Mouse (Mus musculus) midbrain, embryonic 14.5 days (tissue): Measurements from ENCODE around the gene Zfp768. TPM values are rescaled to one million over a fixed set of nuclear protein-coding genes. Genes with fewer than 3 reads are reported as not detected.
"Not testable (repeated sequence)": the region's sequence is repeated elsewhere in the genome, so short reads cannot be mapped to it uniquely, and the experiment has no call there.

ENCODE experiments used
- ATAC-seq: fragments of 200-750 bp; cut with Nextera tagmentation; 2 replicates; pipeline ENCODE4 v1.8.0; 2017; ENCODE audit warnings: moderate number of reproducible peaks, moderate library complexity; ENCODE audit not compliant: low FRiP score, low TSS enrichment
- DNase-seq: peaks from one replicate; pipeline ENCODE4 v3.0.0-alpha.2; 2015
- H3K27ac ChIP-seq: fragments of 300-500 bp; sonication (generic); replicated peaks from 2 replicates; pipeline ENCODE4 v1.5.1; 2014; ENCODE audit warnings: mild to moderate bottlenecking, low read depth, low read length, moderate library complexity
- H3K27me3 ChIP-seq: fragments of 300-500 bp; sonication (generic); 2 replicates; pipeline ENCODE4 v1.6.1; 2014; ENCODE audit warnings: low read length, control low read depth, mixed read lengths; ENCODE audit not compliant: control insufficient read depth, insufficient read depth
- H3K36me3 ChIP-seq: fragments of 300-500 bp; sonication (generic); 2 replicates; pipeline ENCODE4 v1.6.1; 2014; ENCODE audit warnings: low read length, control low read depth; ENCODE audit not compliant: control insufficient read depth, insufficient read depth
- H3K4me1 ChIP-seq: fragments of 300-500 bp; sonication (generic); 2 replicates; pipeline ENCODE4 v1.6.1; 2014; ENCODE audit warnings: mild to moderate bottlenecking, antibody characterized with exemption, low read length, control low read depth; ENCODE audit not compliant: control insufficient read depth, insufficient read depth
- H3K4me2 ChIP-seq: fragments of 300-500 bp; sonication (generic); 2 replicates; pipeline ENCODE4 v1.6.1; 2014; ENCODE audit warnings: mild to moderate bottlenecking, low read length, moderate library complexity
- H3K4me3 ChIP-seq: fragments of 300-500 bp; sonication (generic); replicated peaks from 2 replicates; pipeline ENCODE4 v1.5.1; 2014; ENCODE audit warnings: low read depth, low read length
- H3K9ac ChIP-seq: fragments of 300-500 bp; sonication (generic); replicated peaks from 2 replicates; pipeline ENCODE4 v1.6.1; 2014; ENCODE audit warnings: mild to moderate bottlenecking, low read length, moderate library complexity
- H3K9me3 ChIP-seq: fragments of 300-500 bp; sonication (generic); 2 replicates; pipeline ENCODE4 v1.6.1; 2016; ENCODE audit warnings: low read length, control low read depth, mixed read lengths; ENCODE audit not compliant: control insufficient read depth
- WGBS: fragments of 180-500 bp; shearing (Covaris S2); extraction: QIAGEN DNeasy Blood & Tissue Kit; methylation state at CpG from one replicate; pipeline ENCODE4 v1.1.7; 2014; 5-methylcytosine and 5-hydroxymethylcytosine counted together
- polyA plus RNA-seq: library from polyadenylated mRNA; unstranded; fragments of >200 nt; fragmentation: Nextera tagmentation; extraction: Ambion mirVana; gene quantifications from 2 replicates; pipeline ENCODE4 v1.2.1, GENCODE M21; 2014

The Zfp768 gene
- polyA plus RNA-seq, result 5.1 and 12.9 TPM in 2 replicates

DNA sequence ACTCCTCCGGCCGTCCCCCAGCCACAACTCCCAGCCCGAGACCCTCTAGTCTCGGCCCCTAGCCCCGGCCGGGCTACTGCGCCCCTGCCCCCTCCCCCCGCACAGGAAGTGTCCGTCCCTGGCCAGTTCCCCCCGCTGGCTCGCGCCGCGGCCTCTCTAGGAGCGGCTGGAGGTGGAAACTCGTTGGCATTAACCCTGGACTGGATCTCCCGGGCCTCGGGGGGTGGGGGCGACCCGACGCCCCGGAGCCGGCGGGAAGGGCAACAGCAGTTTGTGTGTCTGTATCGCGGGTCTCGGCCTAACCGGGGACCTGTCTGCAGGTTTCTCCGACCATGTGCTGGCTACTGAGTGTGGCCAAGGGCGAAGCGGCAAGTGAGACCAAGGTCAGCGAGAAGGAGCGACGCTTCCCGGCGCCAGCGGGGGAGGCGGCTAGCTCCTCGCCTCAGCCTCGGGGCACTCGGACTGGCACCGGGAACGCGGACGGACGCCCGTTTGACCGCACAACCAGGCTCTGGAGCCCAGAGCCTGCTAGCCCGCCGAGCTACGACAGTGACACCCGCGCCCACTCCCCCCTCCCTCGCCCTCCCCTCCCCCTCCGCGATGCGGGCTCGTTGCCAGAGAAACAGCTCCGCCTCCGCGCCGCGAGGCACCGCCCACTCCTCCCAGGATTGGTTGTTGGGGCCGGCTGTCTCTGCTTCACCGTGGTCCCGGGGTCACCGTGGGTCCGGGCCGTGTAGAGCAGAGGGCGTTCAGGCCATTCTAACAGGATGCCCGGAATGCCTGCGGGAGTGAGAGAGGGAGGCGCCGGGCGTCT is at the start of gene Zfp768:
Gene Zfp768 (minus strand): TSS at position 78 of the 814 bp plus-strand sequence.
- Histone ChIP-seq H3K36me3 (peaks cover 24% of the 10 kb centered on the region), H3K4me1 (peaks cover 14% of the 10 kb centered on the region), H3K4me2 (peak within 1 kb of the TSS; percentile 90), H3K9ac (peak within 1 kb of the TSS; percentile 90), H3K9me3 (no peaks in the 10 kb centered on the region), H3K4me3 (peak within 1 kb of the TSS; percentile 93), H3K27me3 (no peaks in the 10 kb centered on the region), H3K27ac (peak within 1 kb of the TSS; percentile 94)
- peak; percentile 94 for ATAC-seq
- under 1% methylated on average over 74 of the region's 76 CpGs for WGBS
- DNase-seq, result peak; percentile 96

GRCm38 (mm10) chr7:127393944-127394333 is 48.5 kb upstream of the Zfp768 start:
- no peak for ATAC-seq
- Histone ChIP-seq H3K9me3 (no peaks in the 10 kb centered on the region), H3K4me3 (peak overlapping the region; percentile 69), H3K27ac (peak overlapping the region; percentile 88), H3K36me3 (peaks cover 6% of the 10 kb centered on the region; the same call in 1 of the 2 replicates), H3K27me3 (no peaks in the 10 kb centered on the region), H3K4me2 (peak overlapping the region; percentile 71), H3K9ac (peak overlapping the region; percentile 53; the same call in 1 of the 2 replicates), H3K4me1 (peaks cover 14% of the 10 kb centered on the region)
- 28% methylated on average over 7 of the region's 7 CpGs for WGBS
- DNase-seq, result no peak

DNA sequence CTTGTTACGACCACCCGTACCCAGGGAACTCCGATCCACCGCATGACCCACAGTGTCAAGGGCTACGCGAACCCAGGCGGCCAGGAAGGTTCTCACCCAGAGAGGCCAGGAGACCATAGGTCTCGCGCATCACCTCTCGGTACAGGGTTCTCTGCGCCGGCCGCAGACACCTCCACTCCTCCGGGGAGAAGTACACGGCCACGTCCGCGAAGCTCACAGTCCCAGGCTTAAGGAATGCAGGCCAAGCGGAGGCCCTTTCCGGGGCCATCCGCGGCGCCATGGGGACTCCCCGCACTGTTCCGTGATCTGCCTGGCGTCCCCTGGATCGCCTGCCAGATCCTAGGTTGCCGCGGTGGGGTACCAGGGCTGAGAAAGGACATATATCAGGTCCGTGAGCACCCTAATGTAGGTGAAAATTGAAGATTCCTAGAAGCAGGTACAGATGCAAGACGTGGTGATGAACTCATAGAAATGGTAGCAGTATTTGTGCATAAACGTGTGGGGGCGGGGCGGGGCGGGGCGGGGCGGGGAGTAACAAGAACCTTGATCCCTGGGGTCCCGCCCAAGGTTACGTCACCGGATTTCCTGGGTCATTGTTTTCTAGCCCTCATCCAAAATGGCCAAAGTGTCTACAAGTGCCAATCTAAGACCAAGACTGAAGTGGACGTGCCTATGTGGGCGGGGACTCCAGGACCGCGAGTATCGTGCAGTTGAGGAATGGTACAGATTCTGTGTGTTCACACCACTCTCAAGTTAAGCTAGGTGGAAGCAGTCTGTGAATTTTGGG is 48.0 kb upstream of the Zfp768 start, which contains the start of gene E430018J23Rik:
Gene E430018J23Rik (minus strand): TSS at position 473 of the 787 bp plus-strand sequence.
- H3K27me3 ChIP-seq, result no peaks in the 10 kb centered on the region
- H3K9ac ChIP-seq, result peak within 1 kb of the TSS; percentile 79
- H3K4me3 ChIP-seq, result peak within 1 kb of the TSS; percentile 69
- H3K27ac ChIP-seq, result peak within 1 kb of the TSS; percentile 88
- peak; percentile 90 for ATAC-seq
- H3K4me1 ChIP-seq, result peaks cover 14% of the 10 kb centered on the region
- H3K36me3 ChIP-seq, result peaks cover 6% of the 10 kb centered on the region; the same call in 1 of the 2 replicates
- DNase-seq, result peak; percentile 99
- WGBS, result under 1% methylated on average over 45 of the region's 45 CpGs
- no peaks in the 10 kb centered on the region for H3K9me3 ChIP-seq
- H3K4me2 ChIP-seq, result peak within 1 kb of the TSS; percentile 71

DNA sequence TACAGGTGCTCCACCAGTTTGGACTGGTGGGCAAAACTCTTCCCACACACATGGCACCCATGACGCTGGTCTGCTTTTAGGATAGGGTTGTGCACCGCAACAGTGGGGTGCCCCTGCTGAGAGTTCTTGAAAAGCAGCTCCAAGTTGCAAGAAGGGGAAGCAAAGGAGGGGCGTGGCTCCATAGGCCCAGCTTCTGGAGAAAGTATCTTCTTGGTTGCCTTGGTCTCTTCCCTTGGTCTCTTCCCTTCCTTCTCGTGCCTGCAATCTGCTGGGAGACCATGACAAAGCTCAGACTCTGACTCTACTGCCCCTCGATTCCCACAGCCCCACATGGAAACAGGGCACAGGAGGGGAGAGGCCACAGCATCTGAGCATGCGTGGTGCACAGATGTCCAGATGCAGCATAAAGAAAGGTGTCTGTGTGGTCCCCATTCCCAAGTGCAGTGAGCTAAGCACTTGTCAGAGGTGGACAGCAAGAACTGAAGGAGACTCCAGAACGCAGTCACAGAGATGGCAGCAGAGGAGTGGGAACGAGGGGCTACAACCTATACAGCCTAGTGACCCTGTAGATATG is 46.9 kb upstream of the Zfp768 start:
- Histone ChIP-seq H3K27ac (no peak overlapping the region), H3K9me3 (no peaks in the 10 kb centered on the region), H3K4me2 (peak overlapping the region; percentile 71), H3K27me3 (no peaks in the 10 kb centered on the region), H3K4me1 (peaks cover 14% of the 10 kb centered on the region), H3K36me3 (peaks cover 6% of the 10 kb centered on the region; the same call in 1 of the 2 replicates), H3K9ac (peak overlapping the region; percentile 79), H3K4me3 (peak overlapping the region; percentile 69)
- ATAC-seq (no peak), DNase-seq (no peak)
- 87% methylated on average over 8 of the region's 8 CpGs for WGBS

GRCm38 (mm10) chr7:127391538-127391937 is 46.1 kb upstream of the Zfp768 start:
- Histone ChIP-seq H3K27ac (no peak overlapping the region), H3K36me3 (peaks cover 6% of the 10 kb centered on the region; the same call in 1 of the 2 replicates), H3K27me3 (no peaks in the 10 kb centered on the region), H3K4me2 (no peak overlapping the region), H3K4me1 (peaks cover 14% of the 10 kb centered on the region), H3K9me3 (no peaks in the 10 kb centered on the region), H3K4me3 (no peak overlapping the region), H3K9ac (no peak overlapping the region)
- DNase-seq (no peak), ATAC-seq (no peak)
- WGBS, result 95% methylated on average over 16 of the region's 16 CpGs

- no peak overlapping the region for H3K27ac ChIP-seq
- peaks cover 19% of the 10 kb centered on the region for H3K4me1 ChIP-seq
- no peak for ATAC-seq
- DNase-seq, result no peak
- no peak overlapping the region for H3K4me3 ChIP-seq
- no peak overlapping the region for H3K9ac ChIP-seq
- no peak overlapping the region for H3K4me2 ChIP-seq
- peaks cover 6% of the 10 kb centered on the region; the same call in 1 of the 2 replicates for H3K36me3 ChIP-seq
- no peaks in the 10 kb centered on the region for H3K27me3 ChIP-seq
- no peaks in the 10 kb centered on the region for H3K9me3 ChIP-seq
- WGBS, result 77% methylated on average over 7 of the region's 7 CpGs
Measured at GRCm38 (mm10) chr7:127390306-127390705, 44.9 kb upstream of the Zfp768 start.

GRCm38 (mm10) chr7:127388201-127388600 is 42.8 kb upstream of the Zfp768 start:
- H3K4me2 ChIP-seq, H3K27me3 ChIP-seq, H3K9ac ChIP-seq, H3K9me3 ChIP-seq, H3K36me3 ChIP-seq, DNase-seq, H3K27ac ChIP-seq, H3K4me3 ChIP-seq, ATAC-seq: not testable (repeated sequence)
- H3K4me1 ChIP-seq, result peaks cover 13% of the 10 kb centered on the region

- no peaks in the 10 kb centered on the region for H3K27me3 ChIP-seq
- peaks cover 8% of the 10 kb centered on the region; the same call in 1 of the 2 replicates for H3K36me3 ChIP-seq
- peak within 1 kb of the TSS; percentile 37; the same call in 1 of the 2 replicates for H3K27ac ChIP-seq
- 0 out of 2 replicates have a peak, but pooled peaks cover 5% of the 10 kb centered on the region for H3K4me1 ChIP-seq
- peak; percentile 94 for DNase-seq
- WGBS, result 15% methylated on average over 37 of the region's 38 CpGs
- peak within 1 kb of the TSS; percentile 67 for H3K4me2 ChIP-seq
- H3K9me3 ChIP-seq, result no peaks in the 10 kb centered on the region
- peak within 1 kb of the TSS; percentile 52 for H3K4me3 ChIP-seq
- ATAC-seq, result peak; percentile 87
- peak within 1 kb of the TSS; percentile 55 for H3K9ac ChIP-seq
Measured at GRCm38 (mm10) chr7:127386641-127387392, 41.4 kb upstream of the Zfp768 start, which contains the start of gene 9130019O22Rik. 9130019O22Rik (minus strand) TSS chr7:127387166.
